Mouse (Mus musculus) E14TG2a.4 (cell line): Measurements from ENCODE around the gene Ptprt.

Source experiments
- CTCF ChIP-seq: conservative IDR thresholded peaks from 2 replicates; pipeline ENCODE4 v1.5.1; 2014; ENCODE audit warnings: low read length
- NANOG ChIP-seq: IDR thresholded peaks from 2 replicates; pipeline ENCODE4 v1.6.1; 2014; ENCODE audit warnings: borderline replicate concordance, low read length, mixed read lengths

DNA sequence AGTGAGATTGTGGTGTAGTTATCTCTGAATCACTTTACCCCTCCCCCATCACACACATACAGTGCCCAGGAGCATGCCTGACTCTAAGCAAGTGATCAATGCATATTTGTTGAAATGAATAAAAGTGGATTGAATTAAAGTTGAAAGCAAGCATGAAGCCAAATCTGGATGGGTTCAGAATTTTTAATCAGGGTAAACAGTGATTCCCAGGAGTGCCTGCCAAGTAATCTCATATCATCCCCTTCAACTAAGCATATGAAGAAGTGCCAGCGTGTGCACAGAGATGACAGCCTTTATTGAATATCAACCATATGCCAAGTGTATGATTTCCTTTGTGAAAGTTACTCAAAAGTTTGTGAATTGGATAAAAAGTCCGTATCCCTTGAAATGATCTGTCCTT lies 893.4 kb downstream of the Ptprt start:
- TF ChIP-seq CTCF (no peak), NANOG (no peak)
